19 mouse cellular contexts compared by ENCODE assay signal in the genomic region with DNA sequence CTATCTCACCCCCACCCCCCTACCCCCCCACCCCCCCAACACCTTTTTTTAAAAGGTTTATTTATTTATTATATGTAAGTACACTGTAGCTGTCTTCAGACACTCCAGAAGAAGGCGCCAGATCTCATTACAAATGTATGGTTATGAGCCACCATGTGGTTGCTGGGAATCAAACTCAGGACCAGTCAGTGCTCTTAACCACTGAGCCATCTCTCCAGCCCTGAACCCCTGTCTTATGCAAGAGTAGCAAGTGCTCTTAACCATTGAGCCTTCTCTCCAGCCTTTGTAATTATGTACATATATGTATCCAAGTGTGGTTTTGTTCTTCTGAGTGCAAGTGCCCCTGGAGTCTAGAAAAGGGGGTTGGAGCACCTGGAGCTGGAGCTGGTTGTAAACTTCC. TPM values are rescaled to one million over a fixed set of nuclear protein-coding genes. Genes with fewer than 3 reads are reported as not detected.
DNase-seq lines count a peak whose midpoint lies in the region; ATAC-seq and TF ChIP-seq lines count a peak whose summit lies in the region.
"Had no signal": no experiment of that assay in that cellular context is flagged by ENCODE, and none has a peak within 500 bp of the region (broad histone marks: within the 10 kb centered on the region; RNA-seq: fewer than 3 reads in every experiment).

No protein-coding gene starts in this region.

- H3K27ac ChIP-seq in liver, postnatal 0 days (ENCODE audit: low read depth), result 0 out of 2 replicates have a peak overlapping the region, but pooled peaks have one; percentile 40
- no peak overlapping the region for H3K27ac ChIP-seq in liver, embryonic 11.5 days (ENCODE audit: low read depth, low read length)
- no peak overlapping the region for H3K27ac ChIP-seq in kidney, adult 2 months (ENCODE audit: insufficient read depth, low read depth, low read length)
- H3K27ac ChIP-seq: embryonic facial prominence, embryonic 15.5 days; hindbrain, embryonic 14.5 days; intestine, embryonic 15.5 days; limb, embryonic 13.5 days; neural tube, embryonic 12.5 days had no signal

- no peak for TF ChIP-seq CTCF in liver, postnatal 0 days (IDR thresholded peaks at IDR 0.05; ENCODE audit: low read depth)
- no peak for TF ChIP-seq CTCF in kidney, adult 2 months (conservative IDR thresholded peaks at IDR 0.05; ENCODE audit: insufficient read depth, insufficient read length, low read depth, low read length)

- DNase-seq in liver, postnatal 0 days, result no peak
- DNase-seq in liver, embryonic 11.5 days (ENCODE audit: low spot score), result no peak
- DNase-seq in 3T3-L1 (ENCODE audit: low read depth, low spot score) (peak; percentile 51), A20 (ENCODE audit: low read depth, low spot score) (peak; percentile 62)
- peak; percentile 32 for DNase-seq in lung, postnatal 10 days
- DNase-seq in kidney, postnatal 25 days, result no peak
- no peak for DNase-seq in kidney, adult 2 months
- DNase-seq: adrenal gland, postnatal 10 days; gastrocnemius, postnatal 36 days; heart, postnatal 10 days had no signal

- no peak overlapping the region for H3K9ac ChIP-seq in liver, postnatal 0 days (replicated peaks)
- no peak overlapping the region for H3K9ac ChIP-seq in liver, embryonic 11.5 days (ENCODE audit: low read depth, low read length)
- H3K9ac ChIP-seq: embryonic facial prominence, embryonic 15.5 days; hindbrain, embryonic 14.5 days; intestine, embryonic 15.5 days; limb, embryonic 13.5 days; neural tube, embryonic 12.5 days had no signal

- H3K36me3 ChIP-seq in liver, postnatal 0 days (replicated peaks; ENCODE audit: insufficient read depth, low read length), result peaks cover 18% of the 10 kb centered on the region
- H3K36me3 ChIP-seq in liver, embryonic 11.5 days (ENCODE audit: control insufficient read depth, insufficient read depth, low read length), result peaks cover 8% of the 10 kb centered on the region
- H3K36me3 ChIP-seq in kidney, adult 2 months (ENCODE audit: control insufficient read depth, insufficient read depth, low read length), result no peaks in the 10 kb centered on the region

- H3K4me3 ChIP-seq in liver, postnatal 0 days (ENCODE audit: low read depth, low read length), result no peak overlapping the region
- no peak overlapping the region for H3K4me3 ChIP-seq in liver, embryonic 11.5 days (ENCODE audit: low read depth, low read length)
- no peak overlapping the region for H3K4me3 ChIP-seq in kidney, adult 2 months (ENCODE audit: insufficient read depth, low read depth, low read length)
- H3K4me3 ChIP-seq: embryonic facial prominence, embryonic 15.5 days; intestine, embryonic 15.5 days; limb, embryonic 13.5 days; neural tube, embryonic 12.5 days had no signal

- TF ChIP-seq POLR2A in kidney, adult 2 months (IDR thresholded peaks at IDR 0.05; ENCODE audit: low read depth, low read length), result no peak

- H3K4me2 ChIP-seq in liver, postnatal 0 days (ENCODE audit: low read depth, low read length), result no peak overlapping the region
- H3K4me2 ChIP-seq in liver, embryonic 11.5 days, result no peak overlapping the region
- H3K4me2 ChIP-seq: embryonic facial prominence, embryonic 15.5 days; heart, embryonic 11.5 days; hindbrain, embryonic 14.5 days; intestine, embryonic 15.5 days; limb, embryonic 13.5 days; midbrain, embryonic 11.5 days; neural tube, embryonic 12.5 days had no signal

- 76% methylated on average over 1 of the region's 1 CpGs for WGBS in liver, postnatal 0 days (ENCODE audit: insufficient replicate concordance)
- WGBS in liver, embryonic 11.5 days, result 88% methylated on average over 1 of the region's 1 CpGs
- 93% methylated on average over 1 of the region's 1 CpGs for WGBS in kidney, adult 2 months

- no peaks in the 10 kb centered on the region for H3K9me3 ChIP-seq in liver, postnatal 0 days (ENCODE audit: low read length)
- no peaks in the 10 kb centered on the region for H3K9me3 ChIP-seq in liver, embryonic 11.5 days (ENCODE audit: control insufficient read depth, low read length)
- H3K9me3 ChIP-seq: embryonic facial prominence, embryonic 15.5 days; G1E; intestine, embryonic 15.5 days; limb, embryonic 13.5 days; neural tube, embryonic 12.5 days had no signal

- H3K4me1 ChIP-seq in liver, postnatal 0 days (ENCODE audit: insufficient read depth), result peaks cover 27% of the 10 kb centered on the region
- H3K4me1 ChIP-seq in liver, embryonic 11.5 days (replicated peaks; ENCODE audit: control insufficient read depth, insufficient read depth, low read length), result peaks cover 36% of the 10 kb centered on the region
- H3K4me1 ChIP-seq in kidney, adult 2 months (ENCODE audit: control insufficient read depth, insufficient read depth, low read length), result peaks cover 6% of the 10 kb centered on the region; the same call in 1 of the 2 replicates

- no peak for TF ChIP-seq EP300 in liver, postnatal 0 days (IDR thresholded peaks at IDR 0.05; ENCODE audit: low read depth)

- no peak for ATAC-seq in liver, postnatal 0 days
- ATAC-seq in liver, embryonic 11.5 days (replicated peaks; ENCODE audit: low FRiP score), result no peak
- ATAC-seq: forebrain, embryonic 16.5 days; intestine, embryonic 15.5 days had no signal

- no peaks in the 10 kb centered on the region for H3K27me3 ChIP-seq in liver, postnatal 0 days (ENCODE audit: insufficient read depth, low read length)
- no peaks in the 10 kb centered on the region for H3K27me3 ChIP-seq in liver, embryonic 11.5 days (replicated peaks; ENCODE audit: control insufficient read depth, insufficient read depth, low read length)
- no peaks in the 10 kb centered on the region for H3K27me3 ChIP-seq in kidney, adult 2 months (replicated peaks; ENCODE audit: control insufficient read depth, insufficient read depth, low read length)
- H3K27me3 ChIP-seq: embryonic facial prominence, embryonic 15.5 days; intestine, embryonic 15.5 days had no signal

RNA-seq across cellular contexts. Expression of gene Kat5, which starts 1.9 kb away (rescaled TPM):
- polyA plus RNA-seq in liver, postnatal 0 days (2015; fragmentation: Nextera tagmentation; extraction: Ambion mirVana), result 15.1 and 15.8 TPM in 2 replicates
- polyA plus RNA-seq in liver, embryonic 11.5 days (2014; fragmentation: Nextera tagmentation; extraction: Ambion mirVana), result 24.0 and 28.0 TPM in 2 replicates
- polyA plus RNA-seq in kidney, adult 2 months (2012; rRNA removed), result 60.3 and 67.4 TPM in 2 replicates

RNA-seq across cellular contexts. Expression of gene Rnaseh2c, which starts 10.3 kb away (rescaled TPM):
- polyA plus RNA-seq in liver, postnatal 0 days (2015; fragmentation: Nextera tagmentation; extraction: Ambion mirVana), result 78.4 and 79.1 TPM in 2 replicates
- 175 and 189 TPM in 2 replicates for polyA plus RNA-seq in liver, embryonic 11.5 days (2014; fragmentation: Nextera tagmentation; extraction: Ambion mirVana)
- 55.1 and 62.3 TPM in 2 replicates for polyA plus RNA-seq in kidney, adult 2 months (2012; rRNA removed)

RNA-seq across cellular contexts. Expression of gene Rela, which starts 25.3 kb away (rescaled TPM):
- 21.3 and 22.6 TPM in 2 replicates for polyA plus RNA-seq in liver, postnatal 0 days (2015; fragmentation: Nextera tagmentation; extraction: Ambion mirVana)
- polyA plus RNA-seq in liver, embryonic 11.5 days (2014; fragmentation: Nextera tagmentation; extraction: Ambion mirVana), result 57.1 and 57.7 TPM in 2 replicates
- 58.2 and 59.9 TPM in 2 replicates for polyA plus RNA-seq in kidney, adult 2 months (2012; rRNA removed)

RNA-seq across cellular contexts. Expression of gene Ap5b1, which starts 44.1 kb away (rescaled TPM):
- 3.1 and 3.4 TPM in 2 replicates for polyA plus RNA-seq in liver, postnatal 0 days (2015; fragmentation: Nextera tagmentation; extraction: Ambion mirVana)
- 3.6 and 3.8 TPM in 2 replicates for polyA plus RNA-seq in liver, embryonic 11.5 days (2014; fragmentation: Nextera tagmentation; extraction: Ambion mirVana)
- polyA plus RNA-seq in kidney, adult 2 months (2012; rRNA removed), result 10.2 and 13.3 TPM in 2 replicates

RNA-seq across cellular contexts. Expression of gene Ovol1, which starts 51.5 kb away (rescaled TPM):
- 0.06 TPM in 1 of 2 replicates, not detected in the other for polyA plus RNA-seq in liver, postnatal 0 days (2015; fragmentation: Nextera tagmentation; extraction: Ambion mirVana)
- polyA plus RNA-seq in liver, embryonic 11.5 days (2014; fragmentation: Nextera tagmentation; extraction: Ambion mirVana), result 0.22 TPM in 1 of 2 replicates, not detected in the other
- polyA plus RNA-seq in kidney, adult 2 months (2012; rRNA removed), result 9.0 and 10.4 TPM in 2 replicates
- polyA plus RNA-seq: G1E had no signal

Comparison
In these comparisons a context has a peak if more than half of its experiments do, and no peak if none do; other contexts are left out.
1. DNase-seq: peak in 3T3-L1 (single experiment), A20 (single experiment) and lung, postnatal 10 days (single experiment); none in liver, postnatal 0 days (single experiment), liver, embryonic 11.5 days (single experiment), kidney, postnatal 25 days (0 of 2) and kidney, adult 2 months (single experiment).